Mouse (Mus musculus) forebrain, embryonic 11.5 days (tissue): ENCODE measurements around the gene H2-M10.3. TPM values are rescaled to one million over a fixed set of nuclear protein-coding genes. Genes with fewer than 3 reads are reported as not detected.

ENCODE experiments used
- ATAC-seq: fragments of 200-750 bp; cut with Nextera tagmentation; replicated peaks from 2 replicates; pipeline ENCODE4 v1.8.0; 2017; ENCODE audit warnings: moderate TSS enrichment; ENCODE audit not compliant: low FRiP score
- DNase-seq: peaks from one replicate; pipeline ENCODE4 v3.0.0-alpha.2; 2017; ENCODE audit warnings: low spot score
- H3K27ac ChIP-seq: fragments of 300-500 bp; sonication (generic); 2 replicates; pipeline ENCODE4 v1.5.1; 2014; ENCODE audit warnings: low read depth, low read length
- H3K27me3 ChIP-seq: fragments of 300-500 bp; sonication (generic); 2 replicates; pipeline ENCODE4 v1.6.1; 2014; ENCODE audit warnings: mild to moderate bottlenecking, low read length, mixed read lengths; ENCODE audit not compliant: control insufficient read depth, insufficient read depth
- H3K36me3 ChIP-seq: fragments of 300-500 bp; sonication (generic); 2 replicates; pipeline ENCODE4 v1.6.1; 2014; ENCODE audit warnings: mild to moderate bottlenecking, low read length, moderate library complexity, mixed read lengths; ENCODE audit not compliant: control insufficient read depth, insufficient read depth
- H3K4me1 ChIP-seq: fragments of 300-500 bp; sonication (generic); replicated peaks from 2 replicates; pipeline ENCODE4 v1.6.1; 2014; ENCODE audit warnings: low read length, mixed read lengths; ENCODE audit not compliant: control insufficient read depth, insufficient read depth
- H3K4me2 ChIP-seq: fragments of 300-500 bp; sonication (generic); 2 replicates; pipeline ENCODE4 v1.6.1; 2014; ENCODE audit warnings: low read depth, mild to moderate bottlenecking, low read length, moderate library complexity, mixed read lengths; ENCODE audit not compliant: severe bottlenecking
- H3K4me3 ChIP-seq: fragments of 300-500 bp; sonication (generic); 2 replicates; pipeline ENCODE4 v1.5.1; 2014; ENCODE audit warnings: low read depth, low read length
- H3K9ac ChIP-seq: fragments of 300-500 bp; sonication (generic); 2 replicates; pipeline ENCODE4 v1.6.1; 2014; ENCODE audit warnings: low read length
- H3K9me3 ChIP-seq: fragments of 300-500 bp; sonication (generic); 2 replicates; pipeline ENCODE4 v1.6.1; 2016; ENCODE audit warnings: low read length, mixed read lengths; ENCODE audit not compliant: control insufficient read depth
- WGBS: fragments of 180-500 bp; shearing (Covaris S2); extraction: QIAGEN DNeasy Blood & Tissue Kit; methylation state at CpG from one replicate; pipeline ENCODE4 v1.1.7; 2014; 5-methylcytosine and 5-hydroxymethylcytosine counted together
- polyA plus RNA-seq: library from polyadenylated mRNA; unstranded; fragments of >200 nt; fragmentation: Nextera tagmentation; extraction: Ambion mirVana; gene quantifications from 2 replicates; pipeline ENCODE4 v1.2.1, GENCODE M21; 2014

Gene H2-M10.3
- polyA plus RNA-seq, 1 experiment from 2014 or later = not detected

GRCm38 (mm10) chr17:36326055-36326454 lies 42.2 kb downstream of the H2-M10.3 start, which contains the start of gene H2-M10.1:
Gene H2-M10.1 (minus strand): TSS chr17:36326155.
- Histone ChIP-seq H3K4me1 (no peaks in the 10 kb centered on the region), H3K4me2 (no peak within 1 kb of the TSS), H3K4me3 (no peak within 1 kb of the TSS), H3K9ac (no peak within 1 kb of the TSS), H3K27me3 (no peaks in the 10 kb centered on the region), H3K36me3 (no peaks in the 10 kb centered on the region), H3K27ac (no peak within 1 kb of the TSS), H3K9me3 (no peaks in the 10 kb centered on the region)
- ATAC-seq = no peak
- DNase-seq = no peak
- 83% methylated on average over 4 of the region's 4 CpGs for WGBS

GRCm38 (mm10) chr17:36315689-36316253 lies 52.4 kb downstream of the H2-M10.3 start:
- 0 out of 2 replicates have a peak overlapping the region, but pooled peaks have one; percentile 76 for H3K27ac ChIP-seq
- peak overlapping the region; percentile 71 for H3K4me2 ChIP-seq
- no peaks in the 10 kb centered on the region for H3K9me3 ChIP-seq
- H3K27me3 ChIP-seq = no peaks in the 10 kb centered on the region; the same call in 1 of the 2 replicates
- peak; percentile 53; the same call in 1 of the 2 replicates for ATAC-seq
- no peaks in the 10 kb centered on the region for H3K36me3 ChIP-seq
- H3K4me1 ChIP-seq = no peaks in the 10 kb centered on the region
- no peak for DNase-seq
- peak overlapping the region; percentile 49 for H3K4me3 ChIP-seq
- H3K9ac ChIP-seq = peak overlapping the region; percentile 69
- WGBS = 26% methylated on average over 5 of the region's 5 CpGs

- H3K4me1 ChIP-seq = no peaks in the 10 kb centered on the region
- peak overlapping the region; percentile 69 for H3K9ac ChIP-seq
- peak; percentile 66 for DNase-seq
- under 1% methylated on average over 19 of the region's 19 CpGs for WGBS
- peak; percentile 87 for ATAC-seq
- no peaks in the 10 kb centered on the region for H3K9me3 ChIP-seq
- peak overlapping the region; percentile 71 for H3K4me2 ChIP-seq
- H3K27ac ChIP-seq = peak overlapping the region; percentile 76
- H3K27me3 ChIP-seq = no peaks in the 10 kb centered on the region; the same call in 1 of the 2 replicates
- no peaks in the 10 kb centered on the region for H3K36me3 ChIP-seq
- peak overlapping the region; percentile 49 for H3K4me3 ChIP-seq
Observed at GRCm38 (mm10) chr17:36315041-36315688, 53.1 kb downstream of the H2-M10.3 start.

Other genes starting within 250 kb of the H2-M10.3 start
- gene Gm19684, start 246.7 kb downstream of the H2-M10.3 start, polyA plus RNA-seq = not detected in 2 replicates
- gene Gm7030, start 239.0 kb downstream of the H2-M10.3 start, polyA plus RNA-seq = not detected in 2 replicates
- gene Gm8909, start 199.9 kb downstream of the H2-M10.3 start, polyA plus RNA-seq = not detected in 2 replicates
- not detected in 2 replicates for gene H2-T3, start 178.1 kb downstream of the H2-M10.3 start, polyA plus RNA-seq
- gene Rpp21, start 110.3 kb downstream of the H2-M10.3 start, polyA plus RNA-seq = 82.2 and 89.0 TPM in 2 replicates
- 22.0 and 23.0 TPM in 2 replicates for gene Trim39, start 96.2 kb downstream of the H2-M10.3 start, polyA plus RNA-seq
- gene H2-M10.2, start 81.9 kb downstream of the H2-M10.3 start, polyA plus RNA-seq = 0.33 TPM in 2 replicates
- not detected in 2 replicates for gene H2-M10.1, start 42.3 kb downstream of the H2-M10.3 start, polyA plus RNA-seq
- gene H2-M10.4, start 93.9 kb upstream of the H2-M10.3 start, polyA plus RNA-seq = not detected in 2 replicates
- gene H2-M11, start 178.7 kb upstream of the H2-M10.3 start, polyA plus RNA-seq = not detected in 2 replicates